Mouse (Mus musculus): ENCODE measurements around the gene Stap2. TPM values are rescaled to one million over a fixed set of nuclear protein-coding genes. Genes with fewer than 3 reads are reported as not detected.

The Stap2 gene
- polyA plus RNA-seq, 1 experiment from 2014 or later = 6.5 TPM

DNA sequence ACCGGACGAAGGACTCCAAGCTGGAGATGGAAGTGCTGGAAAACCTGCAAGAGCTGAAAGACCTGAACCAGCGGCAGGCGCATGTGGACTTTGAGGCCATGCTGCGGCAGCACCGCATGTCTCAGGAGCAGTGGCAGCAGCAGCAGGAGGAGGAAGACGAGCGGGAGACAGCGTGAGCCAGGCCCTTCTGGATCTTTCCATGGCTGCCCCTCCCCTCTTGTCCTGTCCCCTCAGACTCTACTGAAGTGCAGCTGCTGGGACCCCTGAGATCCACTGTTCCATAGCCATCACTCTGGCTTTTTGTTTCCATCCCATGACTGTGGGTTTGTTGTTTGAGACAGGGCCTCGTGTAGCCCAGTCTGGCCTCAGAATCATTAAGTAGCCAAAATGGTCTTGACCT is 40.9 kb downstream of the Stap2 start:
- Histone ChIP-seq H3K27me3 (ENCODE audit: control insufficient read depth, insufficient read depth, low read length) (no peaks in the 10 kb centered on the region), H3K4me1 (ENCODE audit: control insufficient read depth, insufficient read depth, low read length) (no peaks in the 10 kb centered on the region), H3K4me3 (ENCODE audit: low read depth, low read length) (no peak overlapping the region), H3K4me2 (ENCODE audit: low read depth, severe bottlenecking) (no peak overlapping the region), H3K9me3 (ENCODE audit: control insufficient read depth, low read length) (no peaks in the 10 kb centered on the region), H3K36me3 (ENCODE audit: control insufficient read depth, insufficient read depth, low read length) (peaks cover 17% of the 10 kb centered on the region), H3K27ac (replicated peaks; ENCODE audit: low read depth, low read length) (no peak overlapping the region), H3K9ac (ENCODE audit: low read length) (no peak overlapping the region)
- 90% methylated on average over 10 of the region's 10 CpGs for WGBS
- DNase-seq (ENCODE audit: low spot score) = no peak
- ATAC-seq (ENCODE audit: insufficient number of reproducible peaks, low FRiP score, low TSS enrichment, low read depth) = no peak

GRCm38 (mm10) chr17:55963171-55963570 is 42.2 kb downstream of the Stap2 start:
- H3K4me2 ChIP-seq (ENCODE audit: low read depth, severe bottlenecking) = no peak overlapping the region
- H3K27ac ChIP-seq (replicated peaks; ENCODE audit: low read depth, low read length) = no peak overlapping the region
- no peaks in the 10 kb centered on the region for H3K27me3 ChIP-seq (ENCODE audit: control insufficient read depth, insufficient read depth, low read length)
- ATAC-seq (ENCODE audit: insufficient number of reproducible peaks, low FRiP score, low TSS enrichment, low read depth) (no peak), DNase-seq (ENCODE audit: low spot score) (no peak)
- no peaks in the 10 kb centered on the region for H3K9me3 ChIP-seq (ENCODE audit: control insufficient read depth, low read length)
- no peak overlapping the region for H3K4me3 ChIP-seq (ENCODE audit: low read depth, low read length)
- WGBS = 92% methylated on average over 14 of the region's 14 CpGs
- H3K36me3 ChIP-seq (ENCODE audit: control insufficient read depth, insufficient read depth, low read length) = peaks cover 17% of the 10 kb centered on the region
- no peak overlapping the region for H3K9ac ChIP-seq (ENCODE audit: low read length)
- H3K4me1 ChIP-seq (ENCODE audit: control insufficient read depth, insufficient read depth, low read length) = no peaks in the 10 kb centered on the region

DNA sequence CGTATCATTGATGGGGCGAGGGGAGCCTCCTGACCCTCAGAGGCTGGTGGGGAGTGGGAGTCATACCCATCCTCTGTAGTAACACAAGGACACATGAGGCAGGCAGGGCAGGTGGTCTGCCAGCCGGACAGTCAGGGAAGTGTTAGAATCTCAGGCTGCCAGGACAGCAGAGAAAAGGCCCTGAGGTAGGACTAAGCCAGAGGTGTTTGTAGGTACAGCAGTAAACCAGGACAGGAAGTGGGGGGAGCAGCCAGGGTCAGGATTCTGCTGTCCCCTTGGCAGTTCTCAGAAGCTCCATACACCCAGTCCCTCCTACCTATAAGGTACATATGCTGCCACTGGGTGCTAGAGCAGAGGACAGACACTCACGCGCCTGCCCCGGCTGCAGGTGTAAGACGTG is 43.8 kb downstream of the Stap2 start:
- H3K4me3 ChIP-seq (ENCODE audit: low read depth, low read length) = no peak overlapping the region
- no peak for ATAC-seq (ENCODE audit: insufficient number of reproducible peaks, low FRiP score, low TSS enrichment, low read depth)
- 94% methylated on average over 7 of the region's 7 CpGs for WGBS
- no peak for DNase-seq (ENCODE audit: low spot score)
- peaks cover 11% of the 10 kb centered on the region for H3K36me3 ChIP-seq (ENCODE audit: control insufficient read depth, insufficient read depth, low read length)
- no peaks in the 10 kb centered on the region for H3K4me1 ChIP-seq (ENCODE audit: control insufficient read depth, insufficient read depth, low read length)
- no peaks in the 10 kb centered on the region for H3K27me3 ChIP-seq (ENCODE audit: control insufficient read depth, insufficient read depth, low read length)
- H3K9me3 ChIP-seq (ENCODE audit: control insufficient read depth, low read length) = no peaks in the 10 kb centered on the region
- H3K9ac ChIP-seq (ENCODE audit: low read length) = no peak overlapping the region
- H3K27ac ChIP-seq (replicated peaks; ENCODE audit: low read depth, low read length) = no peak overlapping the region
- H3K4me2 ChIP-seq (ENCODE audit: low read depth, severe bottlenecking) = no peak overlapping the region

GRCm38 (mm10) chr17:55960791-55961190 is 44.6 kb downstream of the Stap2 start:
- Histone ChIP-seq H3K4me2 (ENCODE audit: low read depth, severe bottlenecking) (no peak overlapping the region), H3K36me3 (ENCODE audit: control insufficient read depth, insufficient read depth, low read length) (peaks cover 8% of the 10 kb centered on the region; the same call in 1 of the 2 replicates), H3K9ac (ENCODE audit: low read length) (no peak overlapping the region), H3K9me3 (ENCODE audit: control insufficient read depth, low read length) (no peaks in the 10 kb centered on the region), H3K4me3 (ENCODE audit: low read depth, low read length) (no peak overlapping the region), H3K27me3 (ENCODE audit: control insufficient read depth, insufficient read depth, low read length) (no peaks in the 10 kb centered on the region), H3K27ac (replicated peaks; ENCODE audit: low read depth, low read length) (no peak overlapping the region), H3K4me1 (ENCODE audit: control insufficient read depth, insufficient read depth, low read length) (no peaks in the 10 kb centered on the region)
- ATAC-seq (ENCODE audit: insufficient number of reproducible peaks, low FRiP score, low TSS enrichment, low read depth) (no peak), DNase-seq (ENCODE audit: low spot score) (no peak)

DNA sequence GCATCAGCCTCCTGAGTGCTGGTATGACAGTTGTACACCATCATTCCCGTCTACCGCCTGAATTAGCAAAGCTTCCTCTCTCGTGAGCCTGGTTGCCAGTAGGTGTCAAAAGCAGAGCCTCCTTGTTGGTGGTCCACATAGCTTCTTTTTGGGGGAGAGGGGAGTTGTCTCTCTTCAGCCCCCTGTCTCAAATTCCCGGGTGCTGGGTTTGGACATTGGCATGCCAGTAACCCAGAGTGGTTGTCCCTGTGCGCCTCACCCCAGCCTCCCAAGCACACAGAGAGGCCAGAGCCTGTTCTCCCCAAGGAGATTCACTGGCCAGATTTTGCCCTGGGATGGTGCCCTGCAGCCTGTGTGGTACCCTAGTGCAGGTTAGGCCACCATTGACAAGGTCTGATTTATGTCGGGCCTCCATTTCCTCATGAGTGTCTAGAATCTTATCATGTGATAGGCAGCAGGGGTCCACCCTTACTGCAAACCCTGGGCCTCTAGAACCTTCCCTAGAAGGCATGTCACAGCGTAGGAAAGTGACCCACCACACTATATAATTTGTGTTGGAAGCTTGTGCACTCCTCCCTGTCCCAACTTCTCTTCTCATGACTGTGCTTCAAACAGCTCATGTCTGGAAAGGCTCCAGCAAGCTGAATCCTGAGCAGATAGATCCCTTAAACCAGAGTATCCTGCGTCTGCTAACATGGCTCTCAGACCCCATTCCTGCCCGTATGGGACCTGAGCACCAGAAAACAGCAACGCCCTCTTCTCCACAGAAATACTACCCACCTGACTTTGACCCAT is 45.2 kb downstream of the Stap2 start:
- H3K4me2 ChIP-seq (ENCODE audit: low read depth, severe bottlenecking) = peak overlapping the region; percentile 45
- H3K27me3 ChIP-seq (ENCODE audit: control insufficient read depth, insufficient read depth, low read length) = no peaks in the 10 kb centered on the region
- H3K9me3 ChIP-seq (ENCODE audit: control insufficient read depth, low read length) = no peaks in the 10 kb centered on the region
- peaks cover 8% of the 10 kb centered on the region; the same call in 1 of the 2 replicates for H3K36me3 ChIP-seq (ENCODE audit: control insufficient read depth, insufficient read depth, low read length)
- H3K4me1 ChIP-seq (ENCODE audit: control insufficient read depth, insufficient read depth, low read length) = no peaks in the 10 kb centered on the region
- H3K9ac ChIP-seq (ENCODE audit: low read length) = peak overlapping the region; percentile 13; the same call in 1 of the 2 replicates
- H3K4me3 ChIP-seq (ENCODE audit: low read depth, low read length) = peak overlapping the region; percentile 37
- H3K27ac ChIP-seq (replicated peaks; ENCODE audit: low read depth, low read length) = no peak overlapping the region
- WGBS = 81% methylated on average over 10 of the region's 10 CpGs
- ATAC-seq (ENCODE audit: insufficient number of reproducible peaks, low FRiP score, low TSS enrichment, low read depth) = no peak
- DNase-seq (ENCODE audit: low spot score) = no peak

GRCm38 (mm10) chr17:55958918-55959728 is 46.3 kb downstream of the Stap2 start, which contains the start of gene Yju2:
Yju2 (plus strand) TSS chr17:55959099.
- H3K27ac ChIP-seq (replicated peaks; ENCODE audit: low read depth, low read length) = peak within 1 kb of the TSS; percentile 88
- H3K9ac ChIP-seq (ENCODE audit: low read length) = peak within 1 kb of the TSS; percentile 57
- 0 out of 2 replicates have a peak, but pooled peaks cover 2% of the 10 kb centered on the region for H3K27me3 ChIP-seq (ENCODE audit: control insufficient read depth, insufficient read depth, low read length)
- no peaks in the 10 kb centered on the region for H3K4me1 ChIP-seq (ENCODE audit: control insufficient read depth, insufficient read depth, low read length)
- ATAC-seq (ENCODE audit: insufficient number of reproducible peaks, low FRiP score, low TSS enrichment, low read depth) (peak; percentile 89), DNase-seq (ENCODE audit: low spot score) (peak; percentile 96)
- peak within 1 kb of the TSS; percentile 37 for H3K4me3 ChIP-seq (ENCODE audit: low read depth, low read length)
- peak within 1 kb of the TSS; percentile 65 for H3K4me2 ChIP-seq (ENCODE audit: low read depth, severe bottlenecking)
- under 1% methylated on average over 46 of the region's 46 CpGs for WGBS
- H3K36me3 ChIP-seq (ENCODE audit: control insufficient read depth, insufficient read depth, low read length) = peaks cover 5% of the 10 kb centered on the region; the same call in 1 of the 2 replicates
- no peaks in the 10 kb centered on the region for H3K9me3 ChIP-seq (ENCODE audit: control insufficient read depth, low read length)

GRCm38 (mm10) chr17:55958584-55958886 is 46.8 kb downstream of the Stap2 start:
- Histone ChIP-seq H3K27ac (replicated peaks; ENCODE audit: low read depth, low read length) (peak overlapping the region; percentile 88), H3K4me2 (ENCODE audit: low read depth, severe bottlenecking) (peak overlapping the region; percentile 65), H3K9me3 (ENCODE audit: control insufficient read depth, low read length) (no peaks in the 10 kb centered on the region), H3K9ac (ENCODE audit: low read length) (peak overlapping the region; percentile 57; the same call in 1 of the 2 replicates), H3K36me3 (ENCODE audit: control insufficient read depth, insufficient read depth, low read length) (peaks cover 3% of the 10 kb centered on the region; the same call in 1 of the 2 replicates), H3K27me3 (ENCODE audit: control insufficient read depth, insufficient read depth, low read length) (0 out of 2 replicates have a peak, but pooled peaks cover 3% of the 10 kb centered on the region), H3K4me1 (ENCODE audit: control insufficient read depth, insufficient read depth, low read length) (no peaks in the 10 kb centered on the region), H3K4me3 (ENCODE audit: low read depth, low read length) (peak overlapping the region; percentile 37)
- WGBS = 27% methylated on average over 2 of the region's 2 CpGs
- ATAC-seq (ENCODE audit: insufficient number of reproducible peaks, low FRiP score, low TSS enrichment, low read depth) = no peak
- DNase-seq (ENCODE audit: low spot score) = no peak

GRCm38 (mm10) chr17:55957726-55958583 is 47.4 kb downstream of the Stap2 start:
- H3K4me2 ChIP-seq (ENCODE audit: low read depth, severe bottlenecking) = peak overlapping the region; percentile 65
- peaks cover 3% of the 10 kb centered on the region; the same call in 1 of the 2 replicates for H3K36me3 ChIP-seq (ENCODE audit: control insufficient read depth, insufficient read depth, low read length)
- ATAC-seq (ENCODE audit: insufficient number of reproducible peaks, low FRiP score, low TSS enrichment, low read depth) = no peak
- no peaks in the 10 kb centered on the region for H3K9me3 ChIP-seq (ENCODE audit: control insufficient read depth, low read length)
- peak overlapping the region; percentile 57; the same call in 1 of the 2 replicates for H3K9ac ChIP-seq (ENCODE audit: low read length)
- H3K27ac ChIP-seq (replicated peaks; ENCODE audit: low read depth, low read length) = no peak overlapping the region
- H3K27me3 ChIP-seq (ENCODE audit: control insufficient read depth, insufficient read depth, low read length) = 0 out of 2 replicates have a peak, but pooled peaks cover 3% of the 10 kb centered on the region
- no peaks in the 10 kb centered on the region for H3K4me1 ChIP-seq (ENCODE audit: control insufficient read depth, insufficient read depth, low read length)
- no peak for DNase-seq (ENCODE audit: low spot score)
- 83% methylated on average over 13 of the region's 13 CpGs for WGBS
- H3K4me3 ChIP-seq (ENCODE audit: low read depth, low read length) = peak overlapping the region; percentile 37
